Mouse (Mus musculus): ENCODE results near the gene Kif1a. TPM values are rescaled to one million over a fixed set of nuclear protein-coding genes. Genes with fewer than 3 reads are reported as not detected.

The Kif1a gene
- polyA plus RNA-seq, 1 experiment from 2014 or later, result 19.1 TPM

DNA sequence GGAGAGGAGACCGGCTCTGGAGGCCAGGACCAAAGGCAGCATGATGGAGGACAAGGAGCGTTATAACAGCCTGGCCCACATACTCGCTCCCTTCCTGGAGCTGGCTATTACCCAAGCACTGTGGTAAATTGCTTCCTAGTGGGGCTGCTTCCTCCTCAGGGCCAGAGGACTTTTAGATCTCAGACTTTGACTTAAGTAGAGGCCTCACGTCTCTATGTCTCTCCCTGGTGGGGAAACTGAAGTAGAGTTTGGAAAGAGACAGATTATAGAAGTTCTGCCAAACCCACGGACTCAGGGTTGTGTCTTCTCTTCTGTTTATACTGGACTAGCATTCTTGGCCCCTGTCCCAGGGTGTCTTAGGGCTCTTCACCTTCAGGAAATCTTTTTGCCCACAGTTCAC, 23.5 kb upstream of the Kif1a start:
- no peak for ATAC-seq (ENCODE audit: insufficient number of reproducible peaks, low FRiP score, low TSS enrichment, low read depth)
- Histone ChIP-seq H3K36me3 (no peaks in the 10 kb centered on the region), H3K27ac (no peak overlapping the region), H3K9me3 (no peaks in the 10 kb centered on the region), H3K9ac (no peak overlapping the region), H3K27me3 (no peaks in the 10 kb centered on the region), H3K4me3 (no peak overlapping the region), H3K4me1 (peaks cover 23% of the 10 kb centered on the region; the same call in 1 of the 2 replicates), H3K4me2 (no peak overlapping the region)
- WGBS, result 42% methylated on average over 5 of the region's 5 CpGs

GRCm38 (mm10) chr1:93124066-93124465, 22.3 kb upstream of the Kif1a start:
- Histone ChIP-seq H3K27me3 (no peaks in the 10 kb centered on the region), H3K9me3 (no peaks in the 10 kb centered on the region), H3K27ac (peak overlapping the region; percentile 75), H3K4me3 (no peak overlapping the region), H3K9ac (no peak overlapping the region), H3K4me2 (no peak overlapping the region), H3K36me3 (no peaks in the 10 kb centered on the region), H3K4me1 (peaks cover 20% of the 10 kb centered on the region; the same call in 1 of the 2 replicates)
- 73% methylated on average over 8 of the region's 8 CpGs for WGBS
- no peak for ATAC-seq (ENCODE audit: insufficient number of reproducible peaks, low FRiP score, low TSS enrichment, low read depth)

- peak; percentile 56 for ATAC-seq (ENCODE audit: insufficient number of reproducible peaks, low FRiP score, low TSS enrichment, low read depth)
- Histone ChIP-seq H3K9ac (no peak overlapping the region), H3K4me1 (peaks cover 17% of the 10 kb centered on the region; the same call in 1 of the 2 replicates), H3K36me3 (no peaks in the 10 kb centered on the region), H3K27me3 (no peaks in the 10 kb centered on the region), H3K9me3 (no peaks in the 10 kb centered on the region), H3K27ac (peak overlapping the region; percentile 75), H3K4me3 (no peak overlapping the region), H3K4me2 (no peak overlapping the region)
- WGBS, result 63% methylated on average over 11 of the region's 11 CpGs
These were observed 21.6 kb upstream of the Kif1a start for GRCm38 (mm10) chr1:93123179-93123854.

- no peaks in the 10 kb centered on the region for H3K36me3 ChIP-seq
- no peak for ATAC-seq (ENCODE audit: insufficient number of reproducible peaks, low FRiP score, low TSS enrichment, low read depth)
- no peaks in the 10 kb centered on the region for H3K9me3 ChIP-seq
- H3K4me1 ChIP-seq, result peaks cover 13% of the 10 kb centered on the region
- no peak overlapping the region for H3K27ac ChIP-seq
- WGBS, result 50% methylated on average over 4 of the region's 4 CpGs
- no peak overlapping the region for H3K4me2 ChIP-seq
- H3K27me3 ChIP-seq, result no peaks in the 10 kb centered on the region; the same call in 1 of the 2 replicates
- H3K9ac ChIP-seq, result no peak overlapping the region
- no peak overlapping the region for H3K4me3 ChIP-seq
These were observed 17.1 kb upstream of the Kif1a start for GRCm38 (mm10) chr1:93118816-93119215.

GRCm38 (mm10) chr1:93115471-93115870, 13.7 kb upstream of the Kif1a start:
- Histone ChIP-seq H3K9ac (no peak overlapping the region), H3K27me3 (no peaks in the 10 kb centered on the region; the same call in 1 of the 2 replicates), H3K9me3 (no peaks in the 10 kb centered on the region), H3K4me2 (peak overlapping the region; percentile 50), H3K27ac (no peak overlapping the region), H3K4me3 (peak overlapping the region; percentile 33), H3K4me1 (peaks cover 7% of the 10 kb centered on the region), H3K36me3 (no peaks in the 10 kb centered on the region)
- ATAC-seq (ENCODE audit: insufficient number of reproducible peaks, low FRiP score, low TSS enrichment, low read depth), result no peak
- WGBS, result 24% methylated on average over 13 of the region's 13 CpGs

- Histone ChIP-seq H3K4me3 (peak overlapping the region; percentile 33), H3K27ac (no peak overlapping the region), H3K27me3 (no peaks in the 10 kb centered on the region; the same call in 1 of the 2 replicates), H3K9me3 (no peaks in the 10 kb centered on the region), H3K36me3 (no peaks in the 10 kb centered on the region), H3K4me1 (peaks cover 7% of the 10 kb centered on the region), H3K9ac (no peak overlapping the region), H3K4me2 (peak overlapping the region; percentile 50)
- 24% methylated on average over 21 of the region's 21 CpGs for WGBS
- peak; percentile 88 for ATAC-seq (ENCODE audit: insufficient number of reproducible peaks, low FRiP score, low TSS enrichment, low read depth)
These were observed 13.1 kb upstream of the Kif1a start for GRCm38 (mm10) chr1:93114713-93115463.

DNA sequence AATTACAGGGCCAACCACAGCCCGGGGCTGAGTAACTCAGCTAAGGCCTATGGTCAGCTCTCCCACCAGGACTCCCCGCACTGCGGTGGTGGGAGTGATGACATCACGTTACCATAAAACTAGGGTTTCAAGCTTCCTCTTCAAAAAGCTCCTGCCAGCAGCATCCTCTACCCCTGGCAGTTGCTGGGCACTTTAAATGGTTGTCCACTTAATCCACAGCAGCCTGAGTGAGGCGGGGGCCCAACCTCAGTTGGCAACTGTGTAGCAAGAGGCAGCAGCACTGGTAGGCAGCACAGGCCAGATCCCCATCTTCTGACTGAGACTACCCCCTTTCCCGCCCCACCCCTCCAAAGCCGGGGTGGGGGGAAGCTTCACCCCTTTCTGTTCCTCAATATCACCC, 949 bp upstream of the Kif1a start:
- Histone ChIP-seq H3K4me3 (no peak overlapping the region), H3K27ac (no peak overlapping the region), H3K27me3 (peaks cover 53% of the 10 kb centered on the region), H3K9me3 (no peaks in the 10 kb centered on the region), H3K4me1 (peaks cover 24% of the 10 kb centered on the region), H3K36me3 (no peaks in the 10 kb centered on the region), H3K9ac (no peak overlapping the region), H3K4me2 (no peak overlapping the region)
- 55% methylated on average over 7 of the region's 7 CpGs for WGBS
- no peak for ATAC-seq (ENCODE audit: insufficient number of reproducible peaks, low FRiP score, low TSS enrichment, low read depth)

DNA sequence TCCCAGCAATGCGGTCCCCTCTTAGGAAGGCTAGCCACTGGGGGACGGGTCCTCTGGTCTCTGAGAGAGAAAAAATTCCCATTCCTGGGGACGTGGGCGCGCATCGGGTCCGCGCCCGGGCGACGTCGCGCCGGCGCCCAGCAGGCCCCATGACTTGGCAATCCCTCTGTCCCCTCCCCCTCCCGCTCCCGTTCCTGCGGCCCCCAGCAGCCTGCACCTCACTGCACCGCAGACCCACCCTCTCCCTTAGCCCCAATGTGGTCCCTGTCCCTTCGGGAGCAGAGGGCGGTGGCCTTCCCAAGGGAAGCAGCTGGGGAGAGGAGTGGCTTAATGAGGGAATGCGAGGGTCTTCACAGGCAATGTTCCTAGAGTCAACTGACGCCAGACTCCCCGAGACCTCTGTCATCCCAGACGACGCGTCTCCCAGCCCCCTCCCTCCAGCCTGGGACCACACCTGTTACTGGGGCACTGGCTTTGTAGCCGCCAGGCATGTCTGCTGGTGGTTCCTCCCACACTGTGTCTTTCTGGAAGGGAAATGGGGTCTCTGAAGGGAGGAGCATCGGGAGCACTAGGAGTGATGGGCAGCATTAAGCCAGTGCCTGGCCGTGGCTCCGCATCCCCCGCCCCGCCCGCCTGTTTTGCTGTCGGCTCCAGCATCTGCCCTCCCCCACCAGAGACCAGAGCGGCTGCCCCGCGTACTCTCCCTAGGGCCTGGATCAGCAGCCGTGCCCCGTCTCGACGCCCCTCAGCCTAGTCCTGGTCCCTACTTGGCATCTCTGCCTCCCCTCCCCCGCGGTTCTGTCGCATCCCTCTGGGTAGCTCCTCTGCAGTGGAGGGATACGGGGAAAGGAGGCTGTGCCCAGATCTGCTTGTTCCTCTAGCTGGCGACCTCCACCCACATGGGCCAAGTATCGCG, 917 bp downstream of the Kif1a start:
- H3K36me3 ChIP-seq, result no peaks in the 10 kb centered on the region
- H3K4me3 ChIP-seq, result peak overlapping the region; percentile 53
- peaks cover 24% of the 10 kb centered on the region for H3K4me1 ChIP-seq
- peaks cover 53% of the 10 kb centered on the region for H3K27me3 ChIP-seq
- peak overlapping the region; percentile 42 for H3K9ac ChIP-seq
- no peak overlapping the region for H3K27ac ChIP-seq
- peak overlapping the region; percentile 96 for H3K4me2 ChIP-seq
- ATAC-seq (ENCODE audit: insufficient number of reproducible peaks, low FRiP score, low TSS enrichment, low read depth), result peak; percentile 35; the same call in 1 of the 2 replicates
- no peaks in the 10 kb centered on the region for H3K9me3 ChIP-seq
- under 1% methylated on average over 49 of the region's 49 CpGs for WGBS

DNA sequence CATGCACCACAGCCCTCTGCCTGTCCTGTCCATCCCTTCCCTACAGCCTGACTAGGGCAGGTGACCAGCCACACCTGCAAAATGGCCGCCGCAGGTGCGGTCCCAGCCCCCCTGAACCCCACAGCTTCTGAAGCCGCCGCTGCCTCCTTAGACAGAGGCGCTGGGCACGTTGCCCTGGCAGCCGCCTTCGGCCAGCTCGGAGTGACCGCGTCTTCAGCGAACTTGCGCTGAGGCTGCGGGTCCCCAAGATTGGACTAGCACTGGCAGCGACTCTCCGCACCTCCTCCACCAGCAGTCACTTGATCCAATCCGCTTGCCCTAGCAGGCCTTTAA, 1.5 kb downstream of the Kif1a start:
- no peaks in the 10 kb centered on the region for H3K9me3 ChIP-seq
- H3K27me3 ChIP-seq, result peaks cover 53% of the 10 kb centered on the region
- peaks cover 24% of the 10 kb centered on the region for H3K4me1 ChIP-seq
- H3K36me3 ChIP-seq, result no peaks in the 10 kb centered on the region
- peak overlapping the region; percentile 96 for H3K4me2 ChIP-seq
- no peak for ATAC-seq (ENCODE audit: insufficient number of reproducible peaks, low FRiP score, low TSS enrichment, low read depth)
- no peak overlapping the region for H3K27ac ChIP-seq
- peak overlapping the region; percentile 53 for H3K4me3 ChIP-seq
- H3K9ac ChIP-seq, result 0 out of 2 replicates have a peak overlapping the region, but pooled peaks have one; percentile 28
- 3% methylated on average over 18 of the region's 18 CpGs for WGBS

- H3K9ac ChIP-seq, result no peak overlapping the region
- peaks cover 24% of the 10 kb centered on the region for H3K4me1 ChIP-seq
- H3K9me3 ChIP-seq, result no peaks in the 10 kb centered on the region
- WGBS, result 87% methylated on average over 5 of the region's 5 CpGs
- H3K4me3 ChIP-seq, result no peak overlapping the region
- no peak overlapping the region for H3K27ac ChIP-seq
- no peak for ATAC-seq (ENCODE audit: insufficient number of reproducible peaks, low FRiP score, low TSS enrichment, low read depth)
- H3K4me2 ChIP-seq, result no peak overlapping the region
- H3K27me3 ChIP-seq, result peaks cover 53% of the 10 kb centered on the region
- no peaks in the 10 kb centered on the region for H3K36me3 ChIP-seq
These were observed 2.8 kb downstream of the Kif1a start for GRCm38 (mm10) chr1:93098956-93099355.

DNA sequence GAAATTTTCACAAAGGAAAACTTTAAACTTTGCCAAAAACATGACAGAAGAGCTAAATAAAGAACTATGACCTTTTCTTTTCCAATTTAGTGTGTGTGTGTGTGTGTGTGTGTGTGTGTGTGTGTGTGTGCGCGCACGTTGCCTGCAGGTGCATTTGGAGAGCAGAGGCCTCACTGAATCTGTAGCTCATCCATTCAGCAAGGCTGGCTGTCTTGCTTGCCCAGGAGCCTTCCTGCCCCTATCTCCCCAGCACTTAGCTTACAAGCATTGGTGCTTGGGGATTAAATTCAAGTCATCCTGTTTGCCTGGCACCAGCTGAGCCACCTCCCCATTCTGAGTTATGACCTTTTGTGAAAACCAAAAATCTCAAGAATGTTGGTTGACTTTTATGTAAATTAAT, 9.2 kb downstream of the Kif1a start:
- H3K36me3 ChIP-seq, result no peaks in the 10 kb centered on the region
- no peak overlapping the region for H3K9ac ChIP-seq
- ATAC-seq (ENCODE audit: insufficient number of reproducible peaks, low FRiP score, low TSS enrichment, low read depth), result no peak
- H3K4me3 ChIP-seq, result no peak overlapping the region
- H3K4me2 ChIP-seq, result no peak overlapping the region
- 89% methylated on average over 3 of the region's 3 CpGs for WGBS
- H3K27me3 ChIP-seq, result no peaks in the 10 kb centered on the region
- no peaks in the 10 kb centered on the region for H3K9me3 ChIP-seq
- no peak overlapping the region for H3K27ac ChIP-seq
- no peaks in the 10 kb centered on the region for H3K4me1 ChIP-seq

All from limb, embryonic 15.5 days (tissue).